Mouse (Mus musculus) forebrain, postnatal 0 days (tissue): ENCODE measurements around the gene A930017K11Rik. TPM values are rescaled to one million over a fixed set of nuclear protein-coding genes. Genes with fewer than 3 reads are reported as not detected.

Source experiments
- ATAC-seq: fragments of 200-750 bp; cut with Nextera tagmentation; 2 replicates; pipeline ENCODE4 v1.8.0; 2017; ENCODE audit warnings: mild to moderate bottlenecking, moderate library complexity
- DNase-seq: peaks from one replicate; pipeline ENCODE4 v3.0.0-alpha.2; 2015
- H3K27ac ChIP-seq: fragments of 300-500 bp; sonication (generic); 2 replicates; pipeline ENCODE4 v1.5.1; 2014; ENCODE audit warnings: low read depth, mild to moderate bottlenecking, antibody characterized with exemption, low read length, moderate library complexity, mixed read lengths
- H3K27me3 ChIP-seq: fragments of 300-500 bp; sonication (generic); 2 replicates; pipeline ENCODE4 v1.6.1; 2014; ENCODE audit warnings: mild to moderate bottlenecking, low read length, mixed read lengths; ENCODE audit not compliant: insufficient read depth
- H3K36me3 ChIP-seq: fragments of 300-500 bp; sonication (generic); 2 replicates; pipeline ENCODE4 v1.6.1; 2014; ENCODE audit warnings: mild to moderate bottlenecking, moderate library complexity; ENCODE audit not compliant: insufficient read depth
- H3K4me1 ChIP-seq: fragments of 300-500 bp; sonication (generic); 2 replicates; pipeline ENCODE4 v1.6.1; 2014; ENCODE audit warnings: antibody characterized with exemption; ENCODE audit not compliant: insufficient read depth
- H3K4me2 ChIP-seq: fragments of 300-500 bp; sonication (generic); 2 replicates; pipeline ENCODE4 v1.6.1; 2014; ENCODE audit warnings: low read depth, mild to moderate bottlenecking, moderate library complexity
- H3K4me3 ChIP-seq: fragments of 300-500 bp; sonication (generic); 2 replicates; pipeline ENCODE4 v1.5.1; 2014; ENCODE audit warnings: low read depth, low read length, mixed read lengths
- H3K9ac ChIP-seq: fragments of 300-500 bp; sonication (generic); 2 replicates; pipeline ENCODE4 v1.6.1; 2014; ENCODE audit warnings: mild to moderate bottlenecking
- H3K9me3 ChIP-seq: fragments of 300-500 bp; sonication (generic); 2 replicates; pipeline ENCODE4 v1.6.1; 2016; ENCODE audit warnings: low read length
- CTCF ChIP-seq: sonication (generic); IDR thresholded peaks from 2 replicates; pipeline ENCODE4 v1.5.1; 2016; ENCODE audit warnings: antibody characterized with exemption, control low read depth, low read depth
- WGBS: fragments of 180-500 bp; shearing (Covaris S2); extraction: QIAGEN DNeasy Blood & Tissue Kit; methylation state at CpG from one replicate; pipeline ENCODE4 v1.1.7; 2014; 5-methylcytosine and 5-hydroxymethylcytosine counted together
- polyA plus RNA-seq: library from polyadenylated mRNA; unstranded; fragments of >200 nt; fragmentation: Nextera tagmentation; extraction: Ambion mirVana; gene quantifications from 2 replicates; pipeline ENCODE4 v1.2.1, GENCODE M21; 2015
- total RNA-seq: library from RNA; depleted of rRNA; stranded (reverse); fragments of >200 nt; gene quantifications from 2 replicates; pipeline ENCODE4 v1.2.3, GENCODE M21; 2014

Gene A930017K11Rik
- total and polyA plus RNA-seq, 2 experiments from 2014 or later, result 0.07 to 0.10 TPM

- H3K4me3 ChIP-seq, result peak overlapping the region; percentile 32
- WGBS, result 1% methylated on average over 33 of the region's 33 CpGs
- peak overlapping the region; percentile 50 for H3K4me2 ChIP-seq
- H3K27me3 ChIP-seq, result peaks cover 34% of the 10 kb centered on the region
- H3K36me3 ChIP-seq, result no peaks in the 10 kb centered on the region
- no peaks in the 10 kb centered on the region for H3K4me1 ChIP-seq
- no peaks in the 10 kb centered on the region for H3K9me3 ChIP-seq
- DNase-seq, result no peak
- ATAC-seq, result no peak
- H3K9ac ChIP-seq, result no peak overlapping the region
- no peak for TF ChIP-seq CTCF
- H3K27ac ChIP-seq, result no peak overlapping the region
These were observed 1.1 kb downstream of the A930017K11Rik start for GRCm38 (mm10) chr17:25951225-25951802.

DNA sequence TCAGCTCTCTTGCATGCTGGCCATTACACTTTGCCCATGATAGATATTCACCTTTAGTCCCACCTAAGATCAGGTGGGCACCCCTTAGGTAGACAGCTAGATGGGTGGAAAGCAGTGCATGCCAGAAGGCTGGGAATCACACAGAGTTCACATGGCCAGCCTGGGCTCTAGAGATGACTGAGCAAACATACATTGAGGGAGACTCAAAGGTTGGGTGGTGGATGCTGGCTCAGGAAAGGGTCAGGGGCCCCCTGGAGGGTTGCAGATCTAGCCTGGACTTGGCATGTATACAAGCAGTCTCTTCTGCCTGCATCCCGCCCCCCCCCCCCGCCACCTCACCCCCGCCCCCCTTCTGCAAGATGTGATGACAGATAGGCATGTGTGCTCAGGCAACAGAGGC, 1.7 kb downstream of the A930017K11Rik start:
- ATAC-seq (no peak), DNase-seq (no peak)
- peaks cover 34% of the 10 kb centered on the region for H3K27me3 ChIP-seq
- TF ChIP-seq CTCF, result no peak
- H3K4me2 ChIP-seq, result no peak overlapping the region
- H3K4me1 ChIP-seq, result no peaks in the 10 kb centered on the region
- no peaks in the 10 kb centered on the region for H3K9me3 ChIP-seq
- H3K4me3 ChIP-seq, result no peak overlapping the region
- 0% methylated on average over 3 of the region's 3 CpGs for WGBS
- H3K9ac ChIP-seq, result no peak overlapping the region
- no peak overlapping the region for H3K27ac ChIP-seq
- no peaks in the 10 kb centered on the region for H3K36me3 ChIP-seq

DNA sequence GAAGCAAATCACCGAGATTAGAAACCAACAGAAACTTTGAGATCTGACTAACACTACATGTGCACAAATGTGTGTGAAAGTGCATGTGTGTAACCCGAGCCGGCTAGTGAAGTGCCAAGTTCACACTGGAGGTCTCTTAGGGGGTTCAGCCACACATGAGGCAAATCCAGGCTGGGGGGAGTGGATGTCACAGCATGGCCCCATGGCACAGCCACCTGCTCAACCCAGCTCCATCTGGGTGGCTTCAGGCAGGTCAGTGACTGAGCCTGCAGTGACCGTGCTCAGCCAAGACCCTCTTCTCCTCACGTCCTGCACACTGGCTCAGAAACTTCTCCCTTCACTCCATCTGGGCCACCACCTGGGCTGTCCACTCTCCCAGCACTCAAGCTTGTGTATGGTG, 2.4 kb downstream of the A930017K11Rik start:
- no peak for ATAC-seq
- no peak for DNase-seq
- no peak for TF ChIP-seq CTCF
- Histone ChIP-seq H3K4me1 (no peaks in the 10 kb centered on the region), H3K36me3 (no peaks in the 10 kb centered on the region), H3K27ac (no peak overlapping the region), H3K27me3 (peaks cover 34% of the 10 kb centered on the region), H3K4me3 (no peak overlapping the region), H3K9me3 (no peaks in the 10 kb centered on the region), H3K4me2 (no peak overlapping the region), H3K9ac (no peak overlapping the region)
- 75% methylated on average over 5 of the region's 5 CpGs for WGBS

DNA sequence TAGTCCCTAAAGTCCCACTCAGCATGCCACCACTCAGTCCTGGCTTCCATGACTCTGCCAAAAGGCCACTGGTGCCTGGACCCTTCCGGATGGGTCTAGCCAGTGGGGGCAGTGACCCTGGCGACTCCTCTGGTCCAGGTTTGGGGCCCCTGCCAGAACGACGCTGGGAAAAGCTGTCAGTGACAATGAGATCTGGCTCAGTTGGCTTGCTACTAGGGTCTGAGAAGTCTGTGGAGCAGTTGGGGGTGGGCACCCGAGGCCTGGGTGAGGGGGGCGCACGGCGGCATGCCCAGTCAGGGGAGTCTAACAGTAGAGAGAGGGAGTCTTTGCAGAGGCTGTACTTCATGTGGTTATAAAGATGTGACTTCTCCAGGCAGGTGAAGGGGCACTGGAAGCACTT, 4.3 kb downstream of the A930017K11Rik start:
- no peak overlapping the region for H3K4me2 ChIP-seq
- ATAC-seq, result no peak

GRCm38 (mm10) chr17:25947576-25947975, 4.8 kb downstream of the A930017K11Rik start:
- DNase-seq, result no peak
- 84% methylated on average over 4 of the region's 4 CpGs for WGBS

More for the DNA sequence above, 4.3 kb downstream of the A930017K11Rik start:
- H3K4me3 ChIP-seq, result no peak overlapping the region
- no peak for DNase-seq
- WGBS, result 79% methylated on average over 8 of the region's 8 CpGs
- no peak overlapping the region for H3K27ac ChIP-seq
- no peaks in the 10 kb centered on the region for H3K9me3 ChIP-seq
- H3K4me1 ChIP-seq, result no peaks in the 10 kb centered on the region
- H3K9ac ChIP-seq, result no peak overlapping the region
- H3K27me3 ChIP-seq, result peaks cover 30% of the 10 kb centered on the region
- TF ChIP-seq CTCF, result no peak
- no peaks in the 10 kb centered on the region for H3K36me3 ChIP-seq

GRCm38 (mm10) chr17:25946891-25947290, 5.5 kb downstream of the A930017K11Rik start:
- no peak for TF ChIP-seq CTCF
- Histone ChIP-seq H3K4me1 (no peaks in the 10 kb centered on the region), H3K4me2 (no peak overlapping the region), H3K36me3 (no peaks in the 10 kb centered on the region), H3K27ac (no peak overlapping the region), H3K9me3 (no peaks in the 10 kb centered on the region), H3K9ac (no peak overlapping the region), H3K27me3 (peaks cover 18% of the 10 kb centered on the region), H3K4me3 (no peak overlapping the region)
- DNase-seq (no peak), ATAC-seq (no peak)
- WGBS, result 86% methylated on average over 8 of the region's 8 CpGs

More at GRCm38 (mm10) chr17:25947576-25947975, 4.8 kb downstream of the A930017K11Rik start:
- Histone ChIP-seq H3K4me2 (no peak overlapping the region), H3K27me3 (peaks cover 25% of the 10 kb centered on the region), H3K4me3 (no peak overlapping the region), H3K36me3 (no peaks in the 10 kb centered on the region), H3K9ac (no peak overlapping the region), H3K27ac (no peak overlapping the region), H3K4me1 (no peaks in the 10 kb centered on the region), H3K9me3 (no peaks in the 10 kb centered on the region)
- no peak for TF ChIP-seq CTCF
- no peak for ATAC-seq

- Histone ChIP-seq H3K36me3 (no peaks in the 10 kb centered on the region), H3K4me2 (no peak overlapping the region), H3K27me3 (peaks cover 13% of the 10 kb centered on the region), H3K4me3 (no peak overlapping the region), H3K9ac (no peak overlapping the region), H3K9me3 (no peaks in the 10 kb centered on the region), H3K4me1 (0 out of 2 replicates have a peak, but pooled peaks cover 1% of the 10 kb centered on the region), H3K27ac (no peak overlapping the region)
- no peak for DNase-seq
- 78% methylated on average over 7 of the region's 7 CpGs for WGBS
- TF ChIP-seq CTCF, result no peak
- no peak for ATAC-seq
These were observed 6.0 kb downstream of the A930017K11Rik start for GRCm38 (mm10) chr17:25946349-25946748.
